Mouse (Mus musculus) B cell, adult 2 months (primary cell): Measurements from ENCODE around the gene Gm1113.

Experiments used
- DNase-seq, 2 experiments: peaks; one replicate each; pipeline ENCODE4 v3.0.0; 2022

The Gm1113 gene

DNA sequence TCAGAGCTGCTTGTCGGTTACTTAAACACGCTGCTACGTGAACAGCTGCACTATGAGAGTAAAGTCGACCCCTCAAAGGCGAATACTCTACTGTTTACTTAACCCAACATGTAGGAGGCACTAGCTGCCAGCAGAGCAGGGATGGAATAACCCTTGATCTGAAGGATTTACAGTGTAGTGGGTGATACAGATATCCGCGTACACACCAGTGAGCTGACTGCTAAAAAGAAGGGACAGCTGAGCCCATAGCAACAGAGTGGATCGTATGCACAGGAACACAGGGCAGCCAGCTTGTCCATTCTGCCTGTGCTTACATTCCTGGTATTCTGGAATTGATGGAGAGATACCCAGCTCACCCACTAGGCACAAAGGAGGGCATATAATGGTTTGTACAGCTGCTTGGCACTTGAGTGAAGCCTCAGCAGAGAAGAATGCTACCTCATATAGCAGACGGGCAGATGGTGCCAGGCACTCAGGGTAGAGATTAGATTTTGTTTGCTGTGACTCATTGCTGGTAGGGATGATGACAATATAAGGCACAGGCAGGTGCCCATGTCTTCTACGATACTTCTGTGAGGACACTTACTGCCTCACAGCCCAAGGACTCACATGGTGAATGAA is 43.9 kb downstream of the Gm1113 start:
- no peak for DNase-seq

DNA sequence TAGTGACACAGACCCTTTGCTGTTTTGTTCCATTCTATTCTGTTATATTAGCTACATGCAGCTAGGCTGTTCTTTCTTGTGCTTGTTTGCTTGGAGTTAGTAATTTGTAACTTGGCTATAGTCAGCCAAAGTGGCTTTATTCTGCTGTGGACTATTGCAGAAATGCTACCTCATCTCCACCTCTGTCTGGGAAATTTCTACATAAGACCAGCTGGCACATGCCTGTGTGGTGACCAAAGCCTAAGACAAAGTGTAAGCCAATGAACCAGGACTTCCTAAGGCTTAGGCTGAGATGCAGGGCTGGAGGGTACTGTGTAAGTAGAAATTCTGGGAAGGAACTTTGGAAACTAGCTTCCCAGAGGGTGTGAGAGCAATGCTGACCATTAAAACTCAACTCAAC is 49.2 kb downstream of the Gm1113 start:
- no peak for DNase-seq

DNA sequence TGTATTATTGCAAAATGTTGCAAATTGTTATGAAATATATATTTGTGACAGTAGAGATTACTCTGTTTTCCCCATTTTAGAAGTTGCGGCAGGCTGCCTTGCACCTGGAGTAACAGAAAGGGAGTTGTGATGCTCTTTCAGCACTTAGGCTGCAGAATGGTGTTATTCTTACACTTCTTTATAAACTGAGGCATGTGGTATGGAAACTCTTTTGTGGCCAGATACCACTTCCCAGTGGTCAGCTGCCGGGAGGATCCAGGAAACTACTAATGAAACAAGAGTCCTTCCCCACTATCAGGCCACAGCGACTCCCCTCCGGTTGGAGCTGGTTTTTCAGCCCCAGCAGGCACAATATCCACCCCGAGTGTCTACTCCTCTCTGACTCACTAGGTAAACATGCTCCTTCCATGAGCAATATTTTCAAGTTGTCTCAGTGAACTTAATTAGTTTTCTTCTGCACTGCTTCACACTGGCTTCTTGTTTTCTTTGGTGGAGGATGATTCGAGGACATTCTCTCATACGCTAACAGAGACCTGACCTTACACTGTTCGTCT is 50.7 kb downstream of the Gm1113 start:
- DNase-seq, result no peak

DNA sequence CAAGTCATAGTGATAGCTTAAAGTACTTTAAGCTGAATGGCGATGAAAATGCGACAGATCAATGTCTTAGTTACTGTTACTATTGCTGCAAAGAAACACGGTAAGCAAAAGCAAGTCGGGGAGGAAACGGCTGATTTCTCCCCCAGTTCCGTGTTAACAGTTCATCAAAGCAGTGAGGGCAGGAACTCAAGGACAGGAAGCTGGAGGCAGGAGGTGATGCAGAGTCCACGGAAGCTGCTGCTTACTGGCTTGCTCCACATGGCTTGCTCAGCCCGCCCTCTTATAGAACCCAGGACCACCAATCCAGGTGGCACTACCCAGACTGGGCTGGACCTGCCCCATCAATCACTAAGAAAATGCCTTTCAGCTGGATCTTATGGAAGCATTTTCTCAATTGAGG is 58.5 kb downstream of the Gm1113 start:
- no peak for DNase-seq
